Mouse (Mus musculus) embryonic facial prominence, embryonic 11.5 days (tissue): ENCODE measurements at regions not wholly inside any gene's neighbourhood (a gene's known extent, or its start where the extent isn't known, plus 50 kb on each side); places are given as distances from the start of the nearest gene placed in this dataset.
A peak's percentile ranks its signal among the peaks of the same experiment; 100 is the strongest.

Source experiments
- ATAC-seq: fragments of 200-750 bp; cut with Nextera tagmentation; replicated peaks from 2 replicates; pipeline ENCODE4 v1.8.0; 2017; ENCODE audit warnings: low read depth; ENCODE audit not compliant: insufficient number of reproducible peaks, low FRiP score, low TSS enrichment
- DNase-seq: peaks from one replicate; pipeline ENCODE4 v3.0.0-alpha.2; 2015; ENCODE audit warnings: low spot score
- H3K27ac ChIP-seq: fragments of 300-500 bp; sonication (generic); replicated peaks from 2 replicates; pipeline ENCODE4 v1.5.1; 2014; ENCODE audit warnings: mild to moderate bottlenecking, low read depth, low read length, control low read depth
- H3K27me3 ChIP-seq: fragments of 300-500 bp; sonication (generic); 2 replicates; pipeline ENCODE4 v1.6.1; 2014; ENCODE audit warnings: mild to moderate bottlenecking, low read length, moderate library complexity, mixed read lengths; ENCODE audit not compliant: control insufficient read depth, insufficient read depth
- H3K36me3 ChIP-seq: fragments of 300-500 bp; sonication (generic); replicated peaks from 2 replicates; pipeline ENCODE4 v1.6.1; 2014; ENCODE audit warnings: low read depth, mild to moderate bottlenecking, low read length, moderate library complexity, mixed read lengths; ENCODE audit not compliant: control insufficient read depth, insufficient read depth
- H3K4me1 ChIP-seq: fragments of 300-500 bp; sonication (generic); 2 replicates; pipeline ENCODE4 v1.6.1; 2014; ENCODE audit warnings: low read length, mixed read lengths; ENCODE audit not compliant: control insufficient read depth, insufficient read depth
- H3K4me2 ChIP-seq: fragments of 300-500 bp; sonication (generic); 2 replicates; pipeline ENCODE4 v1.6.1; 2014; ENCODE audit warnings: low read depth, mild to moderate bottlenecking, control low read depth, low read length, moderate library complexity
- H3K4me3 ChIP-seq: fragments of 300-500 bp; sonication (generic); 2 replicates; pipeline ENCODE4 v1.5.1; 2014; ENCODE audit warnings: low read depth, low read length, control low read depth
- H3K9ac ChIP-seq: fragments of 300-500 bp; sonication (generic); replicated peaks from 2 replicates; pipeline ENCODE4 v1.6.1; 2014; ENCODE audit warnings: mild to moderate bottlenecking, control low read depth, low read length
- H3K9me3 ChIP-seq: fragments of 300-500 bp; sonication (generic); replicated peaks from 2 replicates; pipeline ENCODE4 v1.6.1; 2016; ENCODE audit warnings: mild to moderate bottlenecking, low read length, inconsistent platforms, mixed read lengths; ENCODE audit not compliant: control insufficient read depth
- WGBS: fragments of 180-500 bp; shearing (Covaris S2); extraction: QIAGEN DNeasy Blood & Tissue Kit; methylation state at CpG from one replicate; pipeline ENCODE4 v1.1.7; 2014; 5-methylcytosine and 5-hydroxymethylcytosine counted together

- Histone ChIP-seq H3K27me3 (no peaks in the 10 kb centered on the region), H3K9ac (no peak overlapping the region), H3K36me3 (no peaks in the 10 kb centered on the region), H3K4me1 (no peaks in the 10 kb centered on the region), H3K27ac (no peak overlapping the region), H3K4me2 (no peak overlapping the region), H3K9me3 (no peaks in the 10 kb centered on the region), H3K4me3 (no peak overlapping the region)
- 69% methylated on average over 3 of the region's 3 CpGs for WGBS
- DNase-seq (no peak), ATAC-seq (no peak)
Observed at GRCm38 (mm10) chr4:74466081-74466480, 223.8 kb downstream of the Kdm4c start.

GRCm38 (mm10) chr4:74512489-74512888 is 270.2 kb downstream of the Kdm4c start:
- ATAC-seq = peak; percentile 65; the same call in 1 of the 2 replicates

GRCm38 (mm10) chr4:74553888-74554287 is 311.6 kb downstream of the Kdm4c start:
- Histone ChIP-seq H3K27ac (no peak overlapping the region), H3K4me2 (no peak overlapping the region), H3K36me3 (no peaks in the 10 kb centered on the region), H3K9ac (no peak overlapping the region), H3K4me3 (no peak overlapping the region), H3K27me3 (no peaks in the 10 kb centered on the region), H3K4me1 (no peaks in the 10 kb centered on the region), H3K9me3 (no peaks in the 10 kb centered on the region)
- DNase-seq (no peak), ATAC-seq (no peak)
- WGBS = 80% methylated on average over 1 of the region's 1 CpGs

More at GRCm38 (mm10) chr4:74512489-74512888, 270.2 kb downstream of the Kdm4c start:
- no peak for DNase-seq
- no peaks in the 10 kb centered on the region for H3K4me1 ChIP-seq
- no peaks in the 10 kb centered on the region for H3K36me3 ChIP-seq
- no peak overlapping the region for H3K4me2 ChIP-seq
- H3K9me3 ChIP-seq = no peaks in the 10 kb centered on the region
- 89% methylated on average over 5 of the region's 5 CpGs for WGBS
- H3K27me3 ChIP-seq = no peaks in the 10 kb centered on the region
- H3K9ac ChIP-seq = no peak overlapping the region
- no peak overlapping the region for H3K27ac ChIP-seq
- H3K4me3 ChIP-seq = no peak overlapping the region

GRCm38 (mm10) chr4:74563565-74563964 is 321.3 kb downstream of the Kdm4c start:
- Histone ChIP-seq H3K27me3 (no peaks in the 10 kb centered on the region), H3K9ac (no peak overlapping the region), H3K4me1 (no peaks in the 10 kb centered on the region), H3K9me3 (no peaks in the 10 kb centered on the region), H3K36me3 (no peaks in the 10 kb centered on the region), H3K4me3 (no peak overlapping the region), H3K27ac (no peak overlapping the region), H3K4me2 (no peak overlapping the region)
- DNase-seq = peak; percentile 66
- WGBS = 27% methylated on average over 2 of the region's 2 CpGs
- ATAC-seq = no peak

GRCm38 (mm10) chr4:74586400-74586799 is 344.1 kb downstream of the Kdm4c start:
- H3K4me1 ChIP-seq = no peaks in the 10 kb centered on the region
- no peak overlapping the region for H3K9ac ChIP-seq
- no peak overlapping the region for H3K4me3 ChIP-seq
- H3K4me2 ChIP-seq = no peak overlapping the region
- no peaks in the 10 kb centered on the region for H3K9me3 ChIP-seq
- H3K27ac ChIP-seq = no peak overlapping the region
- WGBS = 83% methylated on average over 1 of the region's 1 CpGs
- no peak for DNase-seq
- H3K27me3 ChIP-seq = no peaks in the 10 kb centered on the region
- H3K36me3 ChIP-seq = no peaks in the 10 kb centered on the region
- no peak for ATAC-seq

GRCm38 (mm10) chr4:74587125-74587524 is 344.8 kb downstream of the Kdm4c start:
- ATAC-seq (no peak), DNase-seq (no peak)
- H3K9ac ChIP-seq = no peak overlapping the region
- no peaks in the 10 kb centered on the region for H3K4me1 ChIP-seq
- H3K4me3 ChIP-seq = no peak overlapping the region
- H3K36me3 ChIP-seq = no peaks in the 10 kb centered on the region
- no peaks in the 10 kb centered on the region for H3K27me3 ChIP-seq
- H3K27ac ChIP-seq = no peak overlapping the region
- no peaks in the 10 kb centered on the region for H3K9me3 ChIP-seq
- no peak overlapping the region for H3K4me2 ChIP-seq

GRCm38 (mm10) chr4:74588761-74589160 is 346.5 kb downstream of the Kdm4c start:
- Histone ChIP-seq H3K4me3 (no peak overlapping the region), H3K9ac (no peak overlapping the region), H3K36me3 (no peaks in the 10 kb centered on the region), H3K9me3 (no peaks in the 10 kb centered on the region), H3K4me1 (no peaks in the 10 kb centered on the region), H3K27ac (no peak overlapping the region), H3K4me2 (no peak overlapping the region), H3K27me3 (no peaks in the 10 kb centered on the region)
- no peak for DNase-seq
- no peak for ATAC-seq

GRCm38 (mm10) chr4:74613032-74613431 is 370.7 kb downstream of the Kdm4c start:
- peak; percentile 87 for ATAC-seq
- peak; percentile 19 for DNase-seq

More at GRCm38 (mm10) chr4:74613032-74613431, 370.7 kb downstream of the Kdm4c start:
- Histone ChIP-seq H3K4me3 (no peak overlapping the region), H3K36me3 (no peaks in the 10 kb centered on the region), H3K4me1 (no peaks in the 10 kb centered on the region), H3K9me3 (no peaks in the 10 kb centered on the region), H3K9ac (no peak overlapping the region), H3K4me2 (no peak overlapping the region), H3K27me3 (no peaks in the 10 kb centered on the region), H3K27ac (no peak overlapping the region)
- 12% methylated on average over 3 of the region's 3 CpGs for WGBS
